Mouse (Mus musculus) forebrain, embryonic 11.5 days (tissue): ENCODE results near the gene Grin3a. TPM values are rescaled to one million over a fixed set of nuclear protein-coding genes. Genes with fewer than 3 reads are reported as not detected.

ENCODE experiments used
- ATAC-seq: fragments of 200-750 bp; cut with Nextera tagmentation; replicated peaks from 2 replicates; pipeline ENCODE4 v1.8.0; 2017; ENCODE audit warnings: moderate TSS enrichment; ENCODE audit not compliant: low FRiP score
- DNase-seq: peaks from one replicate; pipeline ENCODE4 v3.0.0-alpha.2; 2017; ENCODE audit warnings: low spot score
- H3K27ac ChIP-seq: fragments of 300-500 bp; sonication (generic); 2 replicates; pipeline ENCODE4 v1.5.1; 2014; ENCODE audit warnings: low read depth, low read length
- H3K27me3 ChIP-seq: fragments of 300-500 bp; sonication (generic); 2 replicates; pipeline ENCODE4 v1.6.1; 2014; ENCODE audit warnings: mild to moderate bottlenecking, low read length, mixed read lengths; ENCODE audit not compliant: control insufficient read depth, insufficient read depth
- H3K36me3 ChIP-seq: fragments of 300-500 bp; sonication (generic); 2 replicates; pipeline ENCODE4 v1.6.1; 2014; ENCODE audit warnings: mild to moderate bottlenecking, low read length, moderate library complexity, mixed read lengths; ENCODE audit not compliant: control insufficient read depth, insufficient read depth
- H3K4me1 ChIP-seq: fragments of 300-500 bp; sonication (generic); replicated peaks from 2 replicates; pipeline ENCODE4 v1.6.1; 2014; ENCODE audit warnings: low read length, mixed read lengths; ENCODE audit not compliant: control insufficient read depth, insufficient read depth
- H3K4me2 ChIP-seq: fragments of 300-500 bp; sonication (generic); 2 replicates; pipeline ENCODE4 v1.6.1; 2014; ENCODE audit warnings: low read depth, mild to moderate bottlenecking, low read length, moderate library complexity, mixed read lengths; ENCODE audit not compliant: severe bottlenecking
- H3K4me3 ChIP-seq: fragments of 300-500 bp; sonication (generic); 2 replicates; pipeline ENCODE4 v1.5.1; 2014; ENCODE audit warnings: low read depth, low read length
- H3K9ac ChIP-seq: fragments of 300-500 bp; sonication (generic); 2 replicates; pipeline ENCODE4 v1.6.1; 2014; ENCODE audit warnings: low read length
- H3K9me3 ChIP-seq: fragments of 300-500 bp; sonication (generic); 2 replicates; pipeline ENCODE4 v1.6.1; 2016; ENCODE audit warnings: low read length, mixed read lengths; ENCODE audit not compliant: control insufficient read depth
- WGBS: fragments of 180-500 bp; shearing (Covaris S2); extraction: QIAGEN DNeasy Blood & Tissue Kit; methylation state at CpG from one replicate; pipeline ENCODE4 v1.1.7; 2014; 5-methylcytosine and 5-hydroxymethylcytosine counted together
- polyA plus RNA-seq: library from polyadenylated mRNA; unstranded; fragments of >200 nt; fragmentation: Nextera tagmentation; extraction: Ambion mirVana; gene quantifications from 2 replicates; pipeline ENCODE4 v1.2.1, GENCODE M21; 2014

Gene Grin3a
- polyA plus RNA-seq, 1 experiment from 2014 or later: 0.80 TPM

DNA sequence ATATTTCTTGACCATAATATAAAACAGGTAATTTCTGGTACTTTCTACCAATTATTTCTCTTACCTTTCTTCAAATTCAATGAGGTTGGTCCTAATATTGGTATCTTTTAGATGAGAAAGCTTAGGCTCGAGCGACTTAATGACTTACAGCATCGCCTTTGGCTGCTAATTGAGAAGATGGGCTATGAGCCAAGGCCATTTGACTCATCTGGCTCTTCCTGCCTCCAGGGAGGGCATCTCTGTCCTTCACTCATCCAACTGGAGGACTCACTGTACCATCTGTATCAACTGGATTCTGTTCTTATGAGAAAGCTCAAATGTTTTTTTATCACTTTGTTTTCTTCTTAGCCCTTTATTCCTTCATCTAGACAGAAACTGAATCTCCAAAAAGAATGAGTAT lies 31.7 kb downstream of the Grin3a start:
- ATAC-seq: no peak
- WGBS: 87% methylated on average over 3 of the region's 3 CpGs
- DNase-seq: no peak
- Histone ChIP-seq H3K4me3 (no peak overlapping the region), H3K27ac (no peak overlapping the region), H3K27me3 (no peaks in the 10 kb centered on the region), H3K9ac (no peak overlapping the region), H3K9me3 (no peaks in the 10 kb centered on the region), H3K4me1 (no peaks in the 10 kb centered on the region), H3K36me3 (no peaks in the 10 kb centered on the region), H3K4me2 (no peak overlapping the region)

- Histone ChIP-seq H3K9ac (no peak overlapping the region), H3K4me2 (no peak overlapping the region), H3K36me3 (no peaks in the 10 kb centered on the region), H3K27me3 (no peaks in the 10 kb centered on the region), H3K9me3 (no peaks in the 10 kb centered on the region), H3K4me3 (no peak overlapping the region), H3K27ac (no peak overlapping the region), H3K4me1 (no peaks in the 10 kb centered on the region)
- no peak for DNase-seq
- no peak; the same call in 1 of the 2 replicates for ATAC-seq
Measured at GRCm38 (mm10) chr4:49806791-49807190, 38.8 kb downstream of the Grin3a start.

DNA sequence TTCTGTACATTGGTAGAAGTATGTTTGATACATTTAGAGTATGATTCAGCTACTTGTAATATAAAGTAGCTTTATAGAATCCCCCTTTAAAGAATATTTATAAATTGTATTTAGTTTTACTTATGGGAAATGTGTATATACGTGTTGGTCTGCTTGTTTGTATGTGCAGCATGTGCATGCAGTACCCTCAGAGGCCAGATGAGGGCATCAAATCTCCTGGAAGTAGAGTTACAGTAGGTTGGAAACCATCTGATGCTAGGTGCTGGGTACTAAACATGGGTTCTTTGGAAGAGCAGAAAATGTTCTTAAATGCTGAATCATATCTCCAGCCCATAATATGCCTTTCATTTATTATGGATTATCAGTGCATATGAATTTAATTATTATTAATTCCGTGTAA lies 46.2 kb downstream of the Grin3a start:
- Histone ChIP-seq H3K4me2 (no peak overlapping the region), H3K9me3 (no peaks in the 10 kb centered on the region), H3K27ac (no peak overlapping the region), H3K4me1 (no peaks in the 10 kb centered on the region), H3K36me3 (no peaks in the 10 kb centered on the region), H3K27me3 (no peaks in the 10 kb centered on the region), H3K4me3 (no peak overlapping the region), H3K9ac (no peak overlapping the region)
- DNase-seq (no peak), ATAC-seq (no peak)
- 84% methylated on average over 2 of the region's 2 CpGs for WGBS

GRCm38 (mm10) chr4:49788971-49789370 lies 56.6 kb downstream of the Grin3a start:
- WGBS: 75% methylated on average over 2 of the region's 2 CpGs

GRCm38 (mm10) chr4:49742847-49743246 lies 102.7 kb downstream of the Grin3a start:
- no peaks in the 10 kb centered on the region for H3K27me3 ChIP-seq
- no peak for ATAC-seq
- H3K9me3 ChIP-seq: no peaks in the 10 kb centered on the region
- no peak overlapping the region for H3K4me2 ChIP-seq
- DNase-seq: no peak
- no peaks in the 10 kb centered on the region for H3K4me1 ChIP-seq
- H3K9ac ChIP-seq: no peak overlapping the region
- H3K4me3 ChIP-seq: no peak overlapping the region
- 95% methylated on average over 5 of the region's 5 CpGs for WGBS
- H3K36me3 ChIP-seq: no peaks in the 10 kb centered on the region
- H3K27ac ChIP-seq: no peak overlapping the region

More at GRCm38 (mm10) chr4:49788971-49789370, 56.6 kb downstream of the Grin3a start:
- Histone ChIP-seq H3K4me3 (no peak overlapping the region), H3K27ac (no peak overlapping the region), H3K36me3 (no peaks in the 10 kb centered on the region), H3K9ac (no peak overlapping the region), H3K9me3 (no peaks in the 10 kb centered on the region), H3K4me1 (no peaks in the 10 kb centered on the region), H3K4me2 (no peak overlapping the region), H3K27me3 (no peaks in the 10 kb centered on the region)
- ATAC-seq (no peak), DNase-seq (no peak)

DNA sequence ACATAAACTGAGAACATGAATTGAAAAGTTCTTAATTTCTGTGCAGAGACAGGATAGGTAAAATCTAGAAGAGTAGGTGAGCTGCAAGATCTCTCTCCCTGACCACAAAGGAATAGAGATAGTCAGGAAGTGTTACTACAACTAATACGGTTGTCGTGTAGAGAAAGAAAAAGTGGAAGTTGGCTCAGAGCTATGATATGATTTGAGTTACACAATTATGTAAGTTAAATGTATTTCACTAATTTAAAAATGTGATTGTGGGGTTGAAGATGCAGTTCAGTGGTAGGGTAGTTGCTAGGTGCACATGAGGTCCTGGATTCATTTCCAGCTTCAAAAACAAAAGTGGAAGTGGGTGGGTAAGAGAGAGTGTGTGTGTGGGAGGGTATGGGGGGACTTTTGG lies 103.6 kb downstream of the Grin3a start:
- no peaks in the 10 kb centered on the region for H3K4me1 ChIP-seq
- WGBS: 97% methylated on average over 2 of the region's 2 CpGs
- H3K36me3 ChIP-seq: no peaks in the 10 kb centered on the region
- no peaks in the 10 kb centered on the region for H3K27me3 ChIP-seq
- H3K4me2 ChIP-seq: no peak overlapping the region
- H3K9me3 ChIP-seq: no peaks in the 10 kb centered on the region
- DNase-seq: no peak
- no peak for ATAC-seq
- H3K27ac ChIP-seq: no peak overlapping the region
- H3K4me3 ChIP-seq: no peak overlapping the region
- no peak overlapping the region for H3K9ac ChIP-seq

- Histone ChIP-seq H3K4me2 (no peak overlapping the region), H3K9ac (no peak overlapping the region), H3K27ac (no peak overlapping the region), H3K9me3 (no peaks in the 10 kb centered on the region), H3K27me3 (no peaks in the 10 kb centered on the region), H3K36me3 (no peaks in the 10 kb centered on the region), H3K4me1 (no peaks in the 10 kb centered on the region), H3K4me3 (no peak overlapping the region)
- ATAC-seq (no peak), DNase-seq (no peak)
- WGBS: 89% methylated on average over 5 of the region's 5 CpGs
Measured at GRCm38 (mm10) chr4:49740796-49741766, 104.5 kb downstream of the Grin3a start.

DNA sequence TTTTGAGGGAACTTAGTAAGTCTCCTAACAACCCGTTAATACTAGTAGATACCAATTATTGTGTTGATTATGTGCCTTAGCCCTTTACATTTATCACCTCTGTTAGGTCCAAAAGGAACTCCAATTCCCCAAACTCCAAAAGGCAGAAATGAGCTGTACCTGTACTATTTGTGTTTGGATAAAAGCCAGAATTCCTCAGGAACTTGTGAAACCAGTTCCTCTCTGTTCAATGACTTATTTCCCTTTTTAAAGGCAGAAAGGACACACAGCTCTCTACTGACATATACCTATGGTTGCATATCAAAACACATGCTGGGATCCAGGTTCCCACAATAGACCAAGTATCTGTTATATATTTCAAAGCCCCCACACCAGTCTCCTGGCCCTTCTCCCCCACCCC lies 106.0 kb downstream of the Grin3a start:
- Histone ChIP-seq H3K27me3 (no peaks in the 10 kb centered on the region), H3K27ac (no peak overlapping the region), H3K36me3 (no peaks in the 10 kb centered on the region), H3K9me3 (no peaks in the 10 kb centered on the region), H3K4me2 (no peak overlapping the region), H3K9ac (no peak overlapping the region), H3K4me1 (no peaks in the 10 kb centered on the region), H3K4me3 (no peak overlapping the region)
- DNase-seq: no peak
- no peak for ATAC-seq
- WGBS: 57% methylated on average over 1 of the region's 1 CpGs

DNA sequence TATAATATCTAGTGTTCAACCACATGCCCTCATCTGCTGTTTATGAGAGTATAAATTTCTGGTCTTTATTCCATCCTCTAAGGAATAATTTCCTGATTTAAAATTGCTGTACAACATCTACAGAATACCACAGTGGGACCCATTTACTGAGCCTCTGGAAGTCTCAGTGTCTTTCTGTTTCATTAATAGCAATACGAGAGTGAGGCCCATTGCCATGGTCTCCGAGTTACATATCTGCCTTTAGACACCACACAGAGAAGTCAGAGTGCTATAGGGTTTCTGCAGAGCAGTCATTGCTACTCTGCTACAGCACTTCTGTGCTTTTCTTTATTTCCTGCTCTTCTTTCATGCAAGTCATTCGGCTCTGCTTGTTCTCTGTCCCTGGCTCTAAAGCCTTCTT lies 116.2 kb downstream of the Grin3a start:
- DNase-seq (no peak), ATAC-seq (no peak)
- H3K4me3 ChIP-seq: no peak overlapping the region
- H3K4me2 ChIP-seq: no peak overlapping the region
- no peaks in the 10 kb centered on the region for H3K36me3 ChIP-seq
- H3K4me1 ChIP-seq: no peaks in the 10 kb centered on the region
- 61% methylated on average over 3 of the region's 3 CpGs for WGBS
- no peak overlapping the region for H3K27ac ChIP-seq
- no peaks in the 10 kb centered on the region for H3K27me3 ChIP-seq
- H3K9ac ChIP-seq: no peak overlapping the region
- H3K9me3 ChIP-seq: no peaks in the 10 kb centered on the region
